Mouse (Mus musculus) heart, postnatal 10 days (tissue): Measurements from ENCODE around the gene Tmem94. TPM values are rescaled to one million over a fixed set of nuclear protein-coding genes. Genes with fewer than 3 reads are reported as not detected.
"Not testable (repeated sequence)": the region's sequence is repeated elsewhere in the genome, so short reads cannot be mapped to it uniquely, and the experiment has no call there.

Experiments
- DNase-seq, 2 experiments: peaks; one replicate each; pipeline ENCODE4 v3.0.0; 2021
- intact Hi-C: fragments of 180-260 bp; cut with DNase I; formaldehyde crosslinking; loops from one replicate; pipeline ENCODE4 v1.15.1; 2025
- total RNA-seq, 2 experiments: library from RNA; stranded (reverse); gene quantifications; 2 replicates each; pipeline ENCODE4 v1.2.3; 2021

The Tmem94 gene
- total RNA-seq = 100 to 1,000 TPM; 106 to 116 TPM

DNA sequence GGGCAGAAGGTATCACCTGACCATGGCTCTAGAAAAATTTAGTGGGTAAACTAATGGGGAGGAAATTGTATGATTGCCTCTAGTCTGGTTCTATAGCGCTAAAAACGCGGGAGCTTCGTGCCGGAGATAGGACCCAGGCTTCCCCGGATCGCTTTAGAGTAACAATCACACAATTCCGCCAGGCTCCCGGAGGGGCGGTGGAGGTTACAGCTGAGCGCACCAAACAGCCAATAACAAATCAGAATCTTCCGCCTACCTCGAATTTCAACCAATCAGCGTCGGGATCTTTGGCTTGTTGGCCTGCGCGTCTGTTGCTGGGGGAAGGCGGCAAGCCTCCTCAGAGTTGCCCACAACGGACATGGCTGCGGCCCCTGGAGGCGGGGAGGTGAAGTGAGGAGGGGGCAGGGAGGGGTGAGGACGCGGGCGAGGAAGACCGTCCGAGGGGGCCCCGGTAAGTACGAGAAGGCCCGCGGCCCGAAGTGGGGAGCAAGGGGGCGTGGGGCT, at the start of gene Tmem94:
Gene Tmem94, plus strand, starts transcription at position 331 of the 504 bp plus-strand sequence.
- intact Hi-C loops = loop anchor here (1.0 to 5.0 kb wide), 2 partner anchors 43 to 44 kb away; no protein-coding TSS in a partner anchor
- DNase-seq = peak; percentile 98 to 99

DNA sequence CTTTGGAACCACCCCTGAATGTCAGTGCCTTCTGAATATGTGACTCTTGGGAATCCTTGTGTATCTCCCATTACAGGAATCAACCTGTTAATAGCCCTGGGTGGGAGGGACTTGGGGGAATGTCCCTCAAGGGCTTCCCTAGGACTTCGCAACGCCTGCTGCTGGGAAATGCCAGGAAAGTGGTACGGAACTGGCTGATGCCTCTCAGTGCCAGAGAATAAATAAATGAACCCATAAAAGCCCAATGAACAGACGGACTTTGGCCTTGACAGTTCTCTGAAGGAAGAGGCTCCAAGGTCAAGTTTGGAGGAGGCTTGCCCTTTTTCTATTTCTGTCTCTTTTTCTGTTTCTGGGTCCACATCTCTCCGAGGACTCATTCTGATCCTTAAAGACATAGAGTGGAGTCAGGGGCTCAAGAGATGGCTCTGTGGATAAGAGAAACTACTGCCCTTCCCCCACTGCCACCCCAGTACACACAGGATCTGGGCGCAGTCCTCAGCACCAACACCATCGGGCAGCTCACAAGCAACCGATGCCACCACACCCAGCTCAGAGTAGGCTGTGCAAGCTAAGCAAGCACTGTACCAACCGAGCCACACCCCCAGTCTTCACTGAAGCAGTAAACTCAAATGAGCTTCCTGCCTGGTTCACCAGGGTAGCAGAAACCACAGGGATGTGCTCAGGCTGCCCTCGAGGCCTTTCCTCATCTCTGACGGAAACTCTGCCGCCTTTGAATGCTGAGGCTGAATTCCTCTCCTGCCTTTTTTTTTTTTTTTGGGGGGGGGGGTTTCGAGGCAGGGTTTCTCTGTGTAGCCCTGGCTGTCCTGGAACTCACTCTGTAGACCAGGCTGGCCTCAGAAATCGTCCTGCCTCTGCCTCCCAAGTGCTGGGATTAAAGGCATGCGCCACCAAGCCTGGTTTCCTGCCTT, 48.6 kb upstream of the Tmem94 start:
- intact Hi-C loops = no loop called here
- no peak for DNase-seq

DNA sequence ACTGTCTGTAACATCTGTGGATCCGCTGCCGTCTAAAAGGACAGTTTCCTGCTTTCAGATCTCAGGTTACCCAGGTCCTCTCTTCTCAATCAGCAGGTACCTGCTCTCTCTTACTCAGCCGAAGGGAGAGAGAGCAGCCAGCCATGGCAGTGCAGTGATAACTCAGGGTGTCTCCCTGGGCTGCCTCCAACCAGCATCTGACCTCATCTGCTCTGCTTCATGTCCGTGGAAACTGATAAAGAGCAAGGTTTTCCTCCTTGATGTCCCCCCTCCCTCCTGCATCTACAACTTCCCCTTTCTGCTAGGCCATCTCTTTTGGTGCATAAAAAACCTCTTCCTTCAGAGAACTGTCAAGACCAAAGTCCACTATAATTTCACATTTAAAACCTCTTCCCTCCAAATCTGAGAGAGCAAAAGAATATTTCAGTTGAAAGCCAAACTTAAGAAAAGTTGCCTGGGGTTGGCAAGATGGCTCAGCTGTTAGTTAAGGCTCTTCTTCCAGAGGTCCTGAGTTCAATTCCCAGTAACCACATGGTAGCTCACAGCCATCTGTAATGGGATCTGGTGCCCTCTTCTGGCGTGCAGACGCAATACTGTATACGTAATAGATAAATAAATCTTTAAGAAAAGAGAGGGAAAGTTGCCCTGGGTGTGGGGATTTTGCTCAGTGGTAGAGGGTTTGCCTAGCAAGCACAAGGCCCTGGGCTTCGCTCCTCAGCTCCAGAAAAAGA, 47.4 kb upstream of the Tmem94 start:
- DNase-seq = peak in 1 of 2 experiments; percentile 35
- intact Hi-C loops = no loop called here

DNA sequence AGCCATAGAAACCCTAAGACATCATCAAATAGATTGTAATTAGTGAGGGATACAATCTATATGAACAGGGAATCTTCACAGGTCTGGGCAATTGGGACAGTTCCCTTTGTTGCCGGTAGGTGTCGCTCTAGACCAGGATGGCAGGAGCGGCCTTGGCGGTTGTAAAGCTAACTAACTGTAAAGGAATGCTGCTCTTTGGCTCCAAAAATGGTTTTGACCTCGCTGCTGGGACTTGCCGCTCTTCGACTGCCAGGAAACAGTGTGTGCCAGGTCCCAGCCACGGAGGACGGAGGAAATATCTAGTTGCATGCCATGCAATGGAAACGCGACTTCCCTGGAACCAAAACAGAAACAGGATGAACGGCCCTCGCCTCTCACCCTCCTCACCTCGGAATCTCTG, 42.6 kb upstream of the Tmem94 start:
- DNase-seq = peak; percentile 91 to 93
- intact Hi-C loops = loop anchor here (1.0 to 5.0 kb wide), 4 partner anchors 45 to 155 kb away; partner anchors contain the start of genes Tmem94 and Tsen54

DNA sequence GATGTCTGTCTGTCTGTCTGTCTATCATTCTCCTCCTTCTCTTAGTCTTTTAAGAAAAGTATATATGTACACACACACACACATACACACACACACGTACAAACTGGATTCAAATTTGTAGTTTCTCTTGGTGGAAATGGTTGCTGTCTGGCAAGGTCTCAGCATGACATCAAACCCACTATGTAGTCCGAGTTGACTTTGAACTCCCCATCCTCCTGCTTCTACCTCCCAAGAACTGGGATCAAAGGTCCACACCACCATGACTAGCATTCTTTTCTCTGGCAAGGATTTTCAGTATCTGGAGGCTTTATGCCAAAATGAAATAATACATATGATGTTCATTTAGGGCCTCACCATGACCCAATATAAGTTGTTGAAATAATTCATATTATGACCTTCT, 42.0 kb upstream of the Tmem94 start:
- no peak for DNase-seq
- intact Hi-C loops = loop anchor here (5.0 kb wide), 2 partner anchors 44 to 154 kb away; partner anchors contain the start of gene Tmem94

DNA sequence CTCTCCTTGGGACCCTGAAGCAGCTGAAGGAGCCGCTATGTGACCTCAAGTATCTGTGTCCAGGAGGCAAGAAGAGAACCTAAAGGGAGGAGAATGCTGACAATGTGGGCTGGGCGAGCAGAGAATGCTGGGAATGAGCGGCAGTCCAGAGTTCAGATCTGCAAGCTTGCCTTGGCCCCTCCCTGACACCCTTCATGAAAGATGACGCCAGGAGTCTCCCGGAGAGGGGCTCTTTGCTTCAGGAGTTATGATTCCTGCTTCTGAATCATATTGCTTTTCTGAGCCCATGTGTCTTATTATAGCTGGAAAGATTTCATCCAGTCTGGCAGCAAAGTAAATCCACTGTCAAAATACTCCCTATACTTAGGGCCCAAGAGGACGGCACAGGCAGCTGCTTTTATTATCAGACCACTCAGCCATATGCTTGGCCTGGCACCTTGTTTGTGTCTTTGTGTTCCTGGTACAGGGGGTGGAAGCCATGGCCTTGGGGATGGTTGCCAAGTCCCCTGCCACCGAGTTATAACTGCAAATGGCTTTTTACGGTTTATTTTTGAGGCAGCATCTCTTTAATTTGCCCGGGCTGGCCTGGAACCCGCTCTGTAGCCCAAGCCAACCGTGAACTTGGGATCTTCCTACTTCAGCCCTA, 31.1 kb upstream of the Tmem94 start:
- intact Hi-C loops = no loop called here
- DNase-seq = peak; percentile 31 to 52

DNA sequence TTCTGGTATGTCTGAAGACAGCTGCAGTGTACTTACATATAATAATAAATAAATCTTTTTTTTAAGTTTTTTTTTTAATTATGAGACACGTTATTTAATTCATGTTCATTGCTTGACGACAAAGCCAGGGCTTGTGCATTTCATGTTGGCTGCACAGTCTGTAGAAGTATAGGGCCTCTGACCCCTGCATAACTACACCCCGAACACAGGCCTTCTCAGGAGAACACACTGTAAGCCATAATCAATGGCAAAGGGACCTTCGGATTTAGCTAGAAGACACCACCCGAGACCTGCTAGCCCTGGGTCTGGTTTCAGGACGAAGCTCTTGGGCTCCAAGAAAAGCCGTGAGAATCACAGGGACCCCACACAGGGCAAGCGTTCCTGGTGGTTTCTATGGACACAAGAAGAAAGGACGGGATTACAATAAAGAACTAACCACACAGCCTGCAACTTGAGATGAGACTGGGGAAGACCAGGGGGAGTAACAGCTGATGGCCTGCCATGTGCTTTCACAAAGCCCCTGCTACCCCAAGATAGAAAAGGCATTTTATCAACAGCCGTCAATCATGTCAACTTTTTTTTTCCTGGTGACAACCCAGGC, 27.5 kb upstream of the Tmem94 start:
- intact Hi-C loops = no loop called here

DNA sequence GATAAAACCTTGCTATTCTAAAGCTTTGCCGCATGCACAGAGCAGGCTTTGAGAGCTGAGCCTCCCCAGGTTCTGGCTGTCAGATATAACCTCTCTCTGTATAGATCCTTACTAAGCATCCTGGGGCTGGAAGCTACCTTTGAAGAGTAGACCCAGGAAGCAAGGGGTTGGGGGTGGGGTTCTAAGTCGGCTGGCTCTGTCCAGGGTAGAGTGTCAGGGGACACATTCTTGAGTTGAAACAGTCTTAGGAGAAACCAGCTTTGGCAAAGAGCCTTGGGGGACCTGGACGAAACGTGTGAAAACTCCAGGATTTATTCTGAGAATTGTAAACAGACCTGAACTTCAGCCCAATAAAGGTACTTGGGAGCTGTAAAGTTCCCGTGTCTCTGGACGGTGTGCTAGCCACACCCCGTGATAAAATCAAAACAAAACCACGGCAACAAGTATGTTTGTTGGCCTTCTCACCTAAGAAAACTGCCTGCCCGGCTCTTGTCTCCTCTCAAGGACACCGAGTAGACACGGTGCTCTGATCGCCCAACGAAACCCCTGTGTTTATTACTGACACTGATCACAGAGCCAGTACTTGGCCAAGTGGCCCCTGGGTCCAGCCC, 26.9 kb upstream of the Tmem94 start:
- DNase-seq = peak; percentile 36 to 38

More for the DNA sequence above, 27.5 kb upstream of the Tmem94 start:
- no peak for DNase-seq

DNA sequence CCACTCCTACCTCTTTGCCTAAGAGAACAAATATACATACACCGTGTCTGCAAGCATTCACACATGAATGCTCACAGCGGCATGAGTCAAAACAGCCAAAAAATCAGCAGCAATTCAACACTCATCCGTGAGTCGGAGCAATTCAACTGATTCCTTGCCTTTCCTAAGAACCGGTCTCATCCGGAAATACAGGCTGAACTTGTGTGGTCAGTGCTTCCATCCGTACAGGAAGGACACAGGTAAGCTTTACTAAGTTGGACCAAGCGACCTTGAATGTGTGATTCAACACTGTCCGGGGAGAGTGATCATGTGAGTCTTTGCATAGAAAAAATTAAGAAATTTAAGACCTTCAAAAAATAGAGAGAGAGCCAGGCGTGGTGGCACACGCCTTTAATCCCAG, 24.2 kb upstream of the Tmem94 start:
- intact Hi-C loops = loop anchor here (5.0 kb wide), 1 partner anchor 126 kb away; no protein-coding TSS in a partner anchor
- no peak for DNase-seq

More for the DNA sequence above, 26.9 kb upstream of the Tmem94 start:
- intact Hi-C loops = no loop called here

DNA sequence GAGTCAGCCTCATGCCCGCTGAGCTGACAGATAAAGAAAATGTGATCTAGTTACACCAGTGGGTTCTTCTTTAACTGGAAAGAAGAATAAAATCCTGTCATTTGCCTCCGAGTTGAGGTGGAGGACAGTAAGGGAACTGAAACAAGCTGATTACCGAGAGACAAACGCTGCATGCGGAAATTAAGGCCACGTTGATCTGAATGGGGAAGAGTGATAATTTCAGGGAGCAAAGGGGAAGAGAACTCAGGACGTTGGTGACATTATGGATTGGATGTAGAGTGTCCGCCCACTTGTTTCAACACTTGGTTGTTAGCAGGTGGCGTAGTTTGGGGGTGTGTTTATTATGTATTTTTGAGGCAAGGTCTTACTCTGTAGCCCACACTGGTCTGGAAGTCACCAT, 22.3 kb upstream of the Tmem94 start:
- DNase-seq = no peak

DNA sequence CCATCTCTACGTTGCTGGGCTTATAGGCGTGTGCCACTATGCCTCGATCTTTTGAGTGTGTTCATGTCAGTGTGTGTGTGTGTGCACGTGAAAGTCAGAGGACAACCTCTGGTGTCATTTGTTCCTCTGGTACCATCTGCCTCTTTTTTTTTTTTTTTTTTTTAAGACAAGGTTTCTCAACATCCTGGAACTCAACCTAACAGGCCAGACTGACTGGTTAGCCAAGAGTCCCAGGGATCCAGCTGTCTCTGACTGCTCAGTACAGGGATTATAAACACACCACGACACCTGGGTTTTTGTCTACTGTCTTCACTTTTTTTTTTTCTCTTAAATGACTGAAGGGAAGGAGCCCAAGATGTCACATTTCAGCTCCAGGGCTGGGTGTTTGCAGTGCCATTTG, 20.8 kb upstream of the Tmem94 start:
- intact Hi-C loops = loop anchor here (5.0 kb wide), 1 partner anchor 123 kb away; no protein-coding TSS in a partner anchor
- DNase-seq = no peak

More for the DNA sequence above, 22.3 kb upstream of the Tmem94 start:
- intact Hi-C loops = loop anchor here (5.0 kb wide), 1 partner anchor 124 kb away; no protein-coding TSS in a partner anchor

DNA sequence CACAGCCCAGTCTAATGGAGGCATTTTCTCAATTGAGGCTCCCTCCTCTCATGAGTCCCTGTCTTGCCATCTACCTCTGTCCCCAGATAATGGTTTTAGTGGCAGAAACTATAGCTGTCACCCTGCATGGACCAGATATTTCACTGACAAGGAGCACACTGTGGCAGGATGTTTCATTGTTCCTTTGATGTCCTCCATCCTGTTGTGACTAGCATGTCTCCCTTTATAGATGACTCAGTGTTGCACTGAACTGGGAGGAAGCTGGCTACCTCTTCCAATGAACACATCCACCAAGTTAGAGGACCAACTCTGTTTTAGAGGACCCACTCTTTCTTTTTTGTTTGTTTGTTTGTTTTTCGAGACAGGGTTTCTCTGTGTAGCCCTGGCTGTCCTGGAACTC, 19.1 kb upstream of the Tmem94 start:
- intact Hi-C loops = no loop called here
- DNase-seq = no peak

DNA sequence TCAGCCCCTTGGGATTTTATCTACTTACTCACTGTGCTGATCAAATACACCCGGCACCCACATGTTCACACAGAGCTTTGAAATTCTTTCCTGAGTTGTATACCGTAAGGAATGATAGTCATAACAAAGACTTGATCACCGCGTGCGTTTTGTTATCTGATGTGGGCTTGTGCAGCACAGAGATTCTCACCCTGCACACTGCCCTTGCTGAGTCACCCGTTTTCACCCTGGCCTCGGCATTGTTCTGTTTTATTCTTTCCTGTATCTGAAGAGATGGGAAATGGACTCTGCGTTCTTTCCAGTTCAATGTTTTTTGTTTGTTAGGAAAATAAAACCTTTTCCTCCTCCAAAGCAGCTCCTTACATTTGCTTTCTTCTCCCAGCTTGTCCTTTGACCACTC, 18.5 kb upstream of the Tmem94 start:
- intact Hi-C loops = no loop called here
- no peak for DNase-seq

DNA sequence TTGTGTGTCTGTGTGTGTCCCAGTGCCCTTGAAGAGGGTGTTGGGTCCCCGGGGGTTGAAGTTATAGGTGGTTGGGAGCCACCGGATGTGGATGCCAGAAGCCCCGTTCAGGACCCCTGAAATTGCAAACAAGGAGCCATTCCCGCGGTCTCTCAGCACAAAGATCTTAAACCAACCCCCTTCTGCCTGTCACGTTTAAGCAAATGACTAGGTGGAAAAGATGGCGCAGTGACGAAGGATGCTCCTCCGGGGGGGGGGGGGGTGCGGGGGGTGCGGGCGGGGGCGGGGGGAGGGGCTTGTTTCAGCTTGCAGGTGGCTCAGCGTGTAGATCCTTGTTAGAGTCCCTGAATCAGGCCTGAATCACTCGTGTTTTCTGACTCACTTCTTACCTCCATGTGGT, 17.9 kb upstream of the Tmem94 start:
- intact Hi-C loops = no loop called here
- no peak for DNase-seq

DNA sequence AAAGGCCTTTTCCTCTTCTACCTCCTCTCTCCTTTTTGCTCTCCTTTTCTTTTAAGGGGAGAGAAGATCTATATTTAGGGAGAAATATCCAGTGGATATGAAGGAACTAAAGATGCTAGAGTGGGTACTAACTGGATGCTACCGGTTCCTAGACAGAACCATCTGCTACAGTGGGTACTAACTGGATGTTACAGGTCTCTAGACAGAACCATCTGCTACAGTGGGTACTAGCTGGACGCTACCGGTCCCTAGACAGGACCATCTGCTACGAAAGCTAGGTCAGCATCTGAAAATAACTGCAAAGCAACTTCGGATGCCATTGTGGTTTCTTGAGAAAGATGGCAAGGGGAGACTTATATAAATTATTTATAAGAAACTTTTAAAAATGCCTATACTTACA, 15.4 kb upstream of the Tmem94 start:
- DNase-seq = no peak
- intact Hi-C loops = no loop called here

DNA sequence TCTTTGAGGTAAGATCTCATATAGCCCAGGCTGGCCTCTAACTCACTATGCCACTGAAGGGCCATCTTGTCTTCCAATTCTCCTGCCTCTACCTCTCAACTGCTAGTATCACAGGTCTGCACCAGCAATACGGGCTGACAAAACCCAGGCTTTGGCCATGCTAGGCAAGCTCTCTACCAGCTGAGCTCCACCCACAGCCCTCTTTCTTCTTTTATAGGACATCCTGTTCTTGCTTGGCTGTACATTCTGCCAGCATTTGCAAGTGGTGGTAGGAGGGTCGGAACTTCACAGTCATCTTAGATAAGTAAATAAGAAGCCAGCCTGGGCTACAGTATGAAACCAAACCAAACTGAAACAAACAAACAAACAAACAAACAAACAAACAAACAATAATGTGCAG, 13.5 kb upstream of the Tmem94 start:
- intact Hi-C loops = no loop called here
- no peak for DNase-seq

DNA sequence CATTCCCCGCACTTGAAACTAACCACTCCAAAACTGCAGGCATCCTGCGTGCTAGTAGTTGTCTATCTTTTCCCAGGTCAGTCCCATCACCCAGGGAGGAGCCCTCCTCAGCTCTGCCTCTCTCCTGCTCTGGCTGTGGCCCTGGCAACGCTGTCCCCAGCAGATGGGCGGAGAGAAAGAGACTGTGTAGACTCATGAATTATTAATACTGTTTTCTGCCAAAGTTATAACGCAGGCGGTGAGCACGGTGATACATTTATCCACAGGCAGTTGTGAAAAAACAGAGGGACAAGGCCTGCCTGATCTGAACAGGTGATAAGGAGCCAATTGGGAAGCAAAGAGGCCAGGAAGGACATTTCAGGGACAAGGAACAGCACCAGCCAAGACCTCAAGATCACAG, 12.6 kb upstream of the Tmem94 start:
- intact Hi-C loops = no loop called here
- no peak for DNase-seq

DNA sequence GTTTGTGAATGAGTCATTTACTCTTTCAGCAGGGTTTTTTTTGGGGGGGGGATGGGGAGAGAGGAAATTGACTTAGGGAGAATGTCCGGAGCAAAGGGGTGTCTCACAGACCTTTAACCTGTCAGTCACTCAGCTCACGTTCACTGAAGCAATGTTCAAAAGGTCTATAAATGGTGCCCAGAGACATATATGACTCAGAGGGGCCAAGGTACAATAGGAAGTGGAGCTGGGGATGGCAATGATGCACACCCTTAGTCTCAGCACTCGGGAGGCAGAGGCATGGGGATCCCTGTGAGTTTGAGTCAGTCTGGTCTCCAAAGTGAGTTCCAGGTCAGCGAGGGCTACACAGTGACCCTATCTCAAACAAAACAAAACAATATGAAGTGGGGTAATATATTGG, 11.7 kb upstream of the Tmem94 start:
- intact Hi-C loops = no loop called here
- no peak for DNase-seq

DNA sequence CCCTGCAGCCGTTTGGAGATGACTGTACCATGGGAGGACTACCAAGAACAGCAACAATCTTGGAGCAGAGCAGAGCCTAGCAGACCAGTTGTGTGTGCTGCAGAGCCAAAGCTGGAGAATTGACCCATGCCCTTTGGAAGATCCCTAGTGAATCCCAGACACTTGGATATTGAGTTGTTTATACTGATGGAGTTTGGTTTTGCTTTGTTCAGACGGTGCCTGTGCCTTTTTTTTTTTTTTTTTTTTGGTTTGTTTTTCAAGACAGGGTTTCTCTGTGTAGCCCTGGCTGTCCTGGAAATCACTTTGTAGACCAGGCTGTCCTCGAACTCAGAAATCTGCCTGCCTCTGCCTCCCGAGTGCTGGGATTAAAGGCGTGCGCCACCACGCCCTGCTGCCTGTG, 3.1 kb upstream of the Tmem94 start:
- DNase-seq, intact Hi-C loops: not testable (repeated sequence)

DNA sequence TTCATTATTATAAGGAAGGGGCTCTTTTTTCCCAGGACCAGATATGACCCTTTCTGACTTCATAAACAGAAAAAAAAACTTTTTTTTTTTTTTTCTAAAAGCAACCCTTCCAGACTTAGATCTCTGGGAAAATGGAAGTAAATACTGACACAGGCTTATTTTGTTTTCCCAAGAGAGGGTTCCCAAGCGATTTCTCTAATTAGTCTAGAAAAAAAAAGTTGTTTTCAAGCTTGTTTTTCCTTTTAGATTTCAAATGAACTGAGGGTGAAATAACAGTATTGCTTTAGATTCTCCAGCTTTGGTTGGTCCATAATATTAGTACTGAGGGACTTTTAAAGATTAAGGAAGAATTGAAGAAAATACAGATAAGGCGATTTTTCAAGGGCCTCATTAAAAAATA, 535 bp upstream of the Tmem94 start:
- no peak for DNase-seq
- intact Hi-C loops = loop anchor here (1.0 to 5.0 kb wide), 2 partner anchors 42 to 45 kb away; no protein-coding TSS in a partner anchor
